11 mouse cellular contexts compared by ENCODE assay signal in the genomic region with DNA sequence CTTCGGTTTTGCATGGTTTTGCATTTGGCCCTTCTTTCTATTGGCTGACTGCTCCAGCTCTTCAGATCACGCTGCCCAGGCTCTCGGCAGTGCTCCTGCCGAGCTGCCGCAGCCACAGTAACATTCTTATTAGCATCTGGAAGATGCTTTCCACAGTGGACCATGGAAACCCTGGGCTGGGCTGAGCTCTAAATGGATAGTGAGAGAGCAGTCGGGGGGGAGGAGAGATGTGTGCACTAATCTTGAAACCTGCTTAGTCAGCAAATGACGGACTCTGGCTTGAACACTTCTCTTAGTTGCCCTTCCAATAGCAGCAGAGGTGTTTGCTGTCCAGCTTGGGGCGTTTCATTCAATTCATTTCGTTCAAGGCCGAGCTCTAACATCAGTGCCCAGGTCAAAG. TPM values are rescaled to one million over a fixed set of nuclear protein-coding genes. Genes with fewer than 3 reads are reported as not detected.
A peak's percentile ranks its signal among the peaks of the same experiment; 100 is the strongest.
DNase-seq lines count a peak whose midpoint lies in the region; ATAC-seq and TF ChIP-seq lines count a peak whose summit lies in the region.
"Had no signal": no experiment of that assay in that cellular context is flagged by ENCODE, and none has a peak within 500 bp of the region (broad histone marks: within the 10 kb centered on the region; RNA-seq: fewer than 3 reads in every experiment).

No protein-coding gene starts in this region.

- peak overlapping the region; percentile 17 for H3K4me3 ChIP-seq in heart, embryonic 13.5 days
- H3K4me3 ChIP-seq in embryonic facial prominence, embryonic 12.5 days = no peak overlapping the region
- no peak overlapping the region for H3K4me3 ChIP-seq in liver, embryonic 15.5 days (replicated peaks)
- H3K4me3 ChIP-seq in thymus, adult 2 months (ENCODE audit: control insufficient read depth, insufficient read depth, low read length) = no peak overlapping the region

- intact Hi-C loops in heart, postnatal 36 days (cut with DNase I) = loop anchor here (5.0 kb wide), 1 partner anchor 57 kb away; no protein-coding TSS in a partner anchor

- no peaks in the 10 kb centered on the region for H3K9me3 ChIP-seq in heart, embryonic 13.5 days
- H3K9me3 ChIP-seq in embryonic facial prominence, embryonic 12.5 days = no peaks in the 10 kb centered on the region
- H3K9me3 ChIP-seq in liver, embryonic 15.5 days (replicated peaks) = no peaks in the 10 kb centered on the region
- H3K9me3 ChIP-seq: G1E had no signal

- ATAC-seq in heart, embryonic 13.5 days (ENCODE audit: extremely low read depth, insufficient number of reproducible peaks, low FRiP score, low TSS enrichment) = no peak
- no peak for ATAC-seq in embryonic facial prominence, embryonic 12.5 days (ENCODE audit: insufficient number of reproducible peaks, insufficient read depth, low FRiP score, low TSS enrichment)
- ATAC-seq in liver, embryonic 15.5 days (ENCODE audit: insufficient read depth) = no peak

- H3K9ac ChIP-seq in heart, embryonic 13.5 days = no peak overlapping the region
- no peak overlapping the region for H3K9ac ChIP-seq in embryonic facial prominence, embryonic 12.5 days
- no peak overlapping the region for H3K9ac ChIP-seq in liver, embryonic 15.5 days

- H3K27ac ChIP-seq in heart, embryonic 13.5 days (replicated peaks) = no peak overlapping the region
- no peak overlapping the region for H3K27ac ChIP-seq in embryonic facial prominence, embryonic 12.5 days
- H3K27ac ChIP-seq in liver, embryonic 15.5 days (replicated peaks) = 0 out of 2 replicates have a peak overlapping the region, but pooled peaks have one; percentile 4
- no peak overlapping the region for H3K27ac ChIP-seq in thymus, adult 2 months (ENCODE audit: control insufficient read depth, insufficient read depth, low read length)
- H3K27ac ChIP-seq: kidney, postnatal 0 days had no signal

- H3K36me3 ChIP-seq in heart, embryonic 13.5 days = no peaks in the 10 kb centered on the region
- no peaks in the 10 kb centered on the region for H3K36me3 ChIP-seq in embryonic facial prominence, embryonic 12.5 days
- no peaks in the 10 kb centered on the region for H3K36me3 ChIP-seq in liver, embryonic 15.5 days (replicated peaks)
- H3K36me3 ChIP-seq in thymus, adult 2 months (ENCODE audit: control insufficient read depth, insufficient read depth, low read length) = no peaks in the 10 kb centered on the region
- H3K36me3 ChIP-seq: G1E had no signal

- H3K4me2 ChIP-seq in heart, embryonic 13.5 days = peak overlapping the region; percentile 55
- 0 out of 2 replicates have a peak overlapping the region, but pooled peaks have one; percentile 16 for H3K4me2 ChIP-seq in embryonic facial prominence, embryonic 12.5 days (replicated peaks)
- peak overlapping the region; percentile 13; the same call in 1 of the 2 replicates for H3K4me2 ChIP-seq in liver, embryonic 15.5 days

- TF ChIP-seq POLR2A in thymus, adult 2 months (IDR thresholded peaks at IDR 0.05; ENCODE audit: control insufficient read depth, extremely low read depth, insufficient read depth, low read length, poor library complexity) = no peak

- TF ChIP-seq CTCF in thymus, adult 2 months (IDR thresholded peaks at IDR 0.05; ENCODE audit: borderline replicate concordance, control insufficient read depth, extremely low read depth, insufficient read depth, low read length, poor library complexity) = no peak

- WGBS in heart, embryonic 13.5 days = 45% methylated on average over 10 of the region's 10 CpGs
- WGBS in embryonic facial prominence, embryonic 12.5 days = 50% methylated on average over 10 of the region's 10 CpGs
- WGBS in liver, embryonic 15.5 days (ENCODE audit: insufficient replicate concordance) = 64% methylated on average over 10 of the region's 10 CpGs
- WGBS in thymus, adult 2 months = 93% methylated on average over 10 of the region's 10 CpGs

- DNase-seq in heart, postnatal 36 days = no peak
- DNase-seq in MN1 (ENCODE audit: low spot score) = peak; percentile 9
- DNase-seq in thymus, adult 2 months = no peak
- no peak for DNase-seq in kidney, adult 18-20 months
- DNase-seq in adrenal gland, adult 8-10 months = no peak
- DNase-seq: adrenal gland, postnatal 36 days had no signal

- H3K27me3 ChIP-seq in heart, embryonic 13.5 days (replicated peaks) = no peaks in the 10 kb centered on the region
- H3K27me3 ChIP-seq in embryonic facial prominence, embryonic 12.5 days = no peaks in the 10 kb centered on the region
- H3K27me3 ChIP-seq in liver, embryonic 15.5 days = peaks cover 5% of the 10 kb centered on the region; the same call in 1 of the 2 replicates
- H3K27me3 ChIP-seq in thymus, adult 2 months (ENCODE audit: control insufficient read depth, insufficient read depth, low read length) = no peaks in the 10 kb centered on the region

- H3K4me1 ChIP-seq in heart, embryonic 13.5 days = peaks cover 15% of the 10 kb centered on the region
- no peaks in the 10 kb centered on the region for H3K4me1 ChIP-seq in embryonic facial prominence, embryonic 12.5 days
- peaks cover 30% of the 10 kb centered on the region for H3K4me1 ChIP-seq in liver, embryonic 15.5 days (replicated peaks)
- no peaks in the 10 kb centered on the region for H3K4me1 ChIP-seq in thymus, adult 2 months (replicated peaks; ENCODE audit: control insufficient read depth, insufficient read depth, low read length)

RNA-seq across cellular contexts. Expression of a gene that starts 30.8 kb away (rescaled TPM):
- polyA plus RNA-seq in heart, embryonic 13.5 days (2015; fragmentation: Nextera tagmentation; extraction: Ambion mirVana) = 29.1 and 31.0 TPM in 2 replicates
- total RNA-seq in heart, postnatal 36 days (2021) = 100 to 1,000 TPM; 113 to 122 TPM
- 43.7 and 45.7 TPM in 2 replicates for polyA plus RNA-seq in embryonic facial prominence, embryonic 12.5 days (2016; fragmentation: Nextera tagmentation; extraction: Ambion mirVana)
- polyA plus RNA-seq in liver, embryonic 15.5 days (2015; fragmentation: Nextera tagmentation; extraction: Ambion mirVana) = 44.8 and 45.1 TPM in 2 replicates
- polyA plus RNA-seq in thymus, adult 2 months (2012; rRNA removed) = 65.0 and 65.2 TPM in 2 replicates
- total RNA-seq in adrenal gland, adult 8-10 months (2022) = 100 to 1,000 TPM; 106 to 151 (median 133) TPM
